In the genomic region with DNA sequence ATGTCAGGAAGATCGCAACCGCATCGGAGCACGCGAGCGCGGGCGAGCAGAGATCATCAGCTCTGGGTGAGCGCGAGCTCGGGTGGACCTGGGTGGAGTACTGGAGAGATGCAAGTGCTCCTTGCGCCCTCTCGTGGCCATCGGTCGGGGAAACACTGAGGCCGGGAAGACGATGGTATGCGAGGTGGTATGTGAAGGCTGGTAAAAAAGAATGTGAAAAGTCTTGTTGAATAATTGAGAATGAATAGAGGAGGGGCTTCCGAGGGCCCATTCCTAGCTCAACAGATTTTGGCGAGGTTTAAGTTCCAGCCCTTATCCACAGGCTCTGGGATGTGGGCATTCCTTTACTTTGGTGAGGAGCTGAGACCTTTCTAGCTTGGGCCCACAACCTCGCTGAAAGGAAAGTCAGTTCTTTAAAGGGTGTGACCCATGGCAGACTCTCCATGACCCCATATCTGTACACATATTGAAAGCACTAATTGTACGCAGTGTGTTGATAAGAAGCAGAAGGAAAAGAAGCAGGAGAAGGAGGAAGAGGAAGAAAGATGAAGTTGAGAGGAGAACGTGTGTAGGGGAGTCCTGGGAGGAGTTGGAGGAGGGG, we compare ENCODE assay signal across 8 mouse cellular contexts. TPM values are rescaled to one million over a fixed set of nuclear protein-coding genes. Genes with fewer than 3 reads are reported as not detected.
A peak's percentile ranks its signal among the peaks of the same experiment; 100 is the strongest.
DNase-seq lines count a peak whose midpoint lies in the region; ATAC-seq and TF ChIP-seq lines count a peak whose summit lies in the region.

No protein-coding gene starts in this region.

- no peaks in the 10 kb centered on the region for H3K9me3 ChIP-seq in embryonic facial prominence, embryonic 12.5 days
- H3K9me3 ChIP-seq in limb, embryonic 12.5 days: no peaks in the 10 kb centered on the region; the same call in 1 of the 2 replicates
- no peaks in the 10 kb centered on the region for H3K9me3 ChIP-seq in midbrain, embryonic 15.5 days

- peak; percentile 88 for ATAC-seq in embryonic facial prominence, embryonic 12.5 days (ENCODE audit: insufficient number of reproducible peaks, insufficient read depth, low FRiP score, low TSS enrichment)
- ATAC-seq in limb, embryonic 12.5 days (ENCODE audit: insufficient number of reproducible peaks, insufficient read depth, low FRiP score, low TSS enrichment, low read depth): peak; percentile 65; the same call in 1 of the 2 replicates
- ATAC-seq in midbrain, embryonic 15.5 days (replicated peaks): peak; percentile 95

- H3K9ac ChIP-seq in embryonic facial prominence, embryonic 12.5 days: peak overlapping the region; percentile 48; the same call in 1 of the 2 replicates
- H3K9ac ChIP-seq in limb, embryonic 12.5 days (replicated peaks): peak overlapping the region; percentile 44; the same call in 1 of the 2 replicates
- peak overlapping the region; percentile 69 for H3K9ac ChIP-seq in midbrain, embryonic 15.5 days

- H3K27ac ChIP-seq in embryonic facial prominence, embryonic 12.5 days: no peak overlapping the region
- no peak overlapping the region for H3K27ac ChIP-seq in kidney, adult 2 months (ENCODE audit: insufficient read depth, low read depth, low read length)
- no peak overlapping the region for H3K27ac ChIP-seq in limb, embryonic 12.5 days
- 0 out of 2 replicates have a peak overlapping the region, but pooled peaks have one; percentile 53 for H3K27ac ChIP-seq in midbrain, embryonic 15.5 days

- no peaks in the 10 kb centered on the region for H3K27me3 ChIP-seq in embryonic facial prominence, embryonic 12.5 days
- H3K27me3 ChIP-seq in kidney, adult 2 months (replicated peaks; ENCODE audit: control insufficient read depth, insufficient read depth, low read length): no peaks in the 10 kb centered on the region
- H3K27me3 ChIP-seq in limb, embryonic 12.5 days: no peaks in the 10 kb centered on the region
- H3K27me3 ChIP-seq in midbrain, embryonic 15.5 days (replicated peaks): no peaks in the 10 kb centered on the region

- no peaks in the 10 kb centered on the region for H3K36me3 ChIP-seq in embryonic facial prominence, embryonic 12.5 days
- H3K36me3 ChIP-seq in kidney, adult 2 months (ENCODE audit: control insufficient read depth, insufficient read depth, low read length): no peaks in the 10 kb centered on the region
- H3K36me3 ChIP-seq in limb, embryonic 12.5 days: no peaks in the 10 kb centered on the region
- no peaks in the 10 kb centered on the region for H3K36me3 ChIP-seq in midbrain, embryonic 15.5 days (replicated peaks)

- H3K4me1 ChIP-seq in embryonic facial prominence, embryonic 12.5 days: no peaks in the 10 kb centered on the region
- no peaks in the 10 kb centered on the region for H3K4me1 ChIP-seq in kidney, adult 2 months (ENCODE audit: control insufficient read depth, insufficient read depth, low read length)
- H3K4me1 ChIP-seq in limb, embryonic 12.5 days (replicated peaks): peaks cover 5% of the 10 kb centered on the region; the same call in 1 of the 2 replicates
- 0 out of 2 replicates have a peak, but pooled peaks cover 7% of the 10 kb centered on the region for H3K4me1 ChIP-seq in midbrain, embryonic 15.5 days

- 10% methylated on average over 23 of the region's 23 CpGs for WGBS in embryonic facial prominence, embryonic 12.5 days
- 11% methylated on average over 23 of the region's 23 CpGs for WGBS in kidney, adult 2 months
- WGBS in limb, embryonic 12.5 days: 11% methylated on average over 23 of the region's 23 CpGs
- WGBS in midbrain, embryonic 15.5 days: 10% methylated on average over 23 of the region's 23 CpGs

- DNase-seq in 3T3-L1 (ENCODE audit: low read depth, low spot score): peak; percentile 91
- DNase-seq in adrenal gland, postnatal 36 days: peak; percentile 85 to 90
- peak; percentile 86 to 94 for DNase-seq in heart, adult 18-20 months
- peak; percentile 88 for DNase-seq in kidney, adult 2 months
- DNase-seq in spleen, adult 18-20 months: peak; percentile 68 to 88

- H3K4me2 ChIP-seq in embryonic facial prominence, embryonic 12.5 days (replicated peaks): peak overlapping the region; percentile 74
- H3K4me2 ChIP-seq in limb, embryonic 12.5 days: peak overlapping the region; percentile 71
- H3K4me2 ChIP-seq in midbrain, embryonic 15.5 days: peak overlapping the region; percentile 90

- peak overlapping the region; percentile 35 for H3K4me3 ChIP-seq in embryonic facial prominence, embryonic 12.5 days
- H3K4me3 ChIP-seq in kidney, adult 2 months (ENCODE audit: insufficient read depth, low read depth, low read length): peak overlapping the region; percentile 42; the same call in 1 of the 2 replicates
- peak overlapping the region; percentile 40 for H3K4me3 ChIP-seq in limb, embryonic 12.5 days (replicated peaks)
- peak overlapping the region; percentile 45 for H3K4me3 ChIP-seq in midbrain, embryonic 15.5 days

- peak; percentile 89 for TF ChIP-seq CTCF in kidney, adult 2 months (conservative IDR thresholded peaks at IDR 0.05; ENCODE audit: insufficient read depth, insufficient read length, low read depth, low read length)

- no peak for TF ChIP-seq POLR2A in kidney, adult 2 months (IDR thresholded peaks at IDR 0.05; ENCODE audit: low read depth, low read length)

RNA-seq across cellular contexts. Expression of gene Dnajb1, which starts 14.5 kb away (rescaled TPM):
- total RNA-seq in adrenal gland, postnatal 36 days (2021): 10 to 100 TPM; 38.5 to 57.2 TPM
- 69.0 and 75.4 TPM in 2 replicates for polyA plus RNA-seq in embryonic facial prominence, embryonic 12.5 days (2016; fragmentation: Nextera tagmentation; extraction: Ambion mirVana)
- total RNA-seq in heart, adult 18-20 months (2021): 10 to 100 TPM; 20.0 to 22.3 TPM
- 32.2 and 33.2 TPM in 2 replicates for polyA plus RNA-seq in kidney, adult 2 months (2012; rRNA removed)
- polyA plus RNA-seq in limb, embryonic 12.5 days (2016; fragmentation: Nextera tagmentation; extraction: Ambion mirVana): 68.4 and 72.8 TPM in 2 replicates
- 65.2 and 65.5 TPM in 2 replicates for polyA plus RNA-seq in midbrain, embryonic 15.5 days (2015; fragmentation: Nextera tagmentation; extraction: Ambion mirVana)

RNA-seq across cellular contexts. Expression of gene Tecr, which starts 14.7 kb away (rescaled TPM):
- total RNA-seq in adrenal gland, postnatal 36 days (2021): 100 to 1,000 TPM; 450 to 470 TPM
- 588 TPM in 2 replicates for polyA plus RNA-seq in embryonic facial prominence, embryonic 12.5 days (2016; fragmentation: Nextera tagmentation; extraction: Ambion mirVana)
- 100 to 1,000 TPM; 487 to 510 TPM for total RNA-seq in heart, adult 18-20 months (2021)
- polyA plus RNA-seq in kidney, adult 2 months (2012; rRNA removed): 793 and 827 TPM in 2 replicates
- polyA plus RNA-seq in limb, embryonic 12.5 days (2016; fragmentation: Nextera tagmentation; extraction: Ambion mirVana): 577 and 580 TPM in 2 replicates
- polyA plus RNA-seq in midbrain, embryonic 15.5 days (2015; fragmentation: Nextera tagmentation; extraction: Ambion mirVana): 1,118 and 1,124 TPM in 2 replicates

RNA-seq across cellular contexts. Expression of gene Gipc1, which starts 30.0 kb away (rescaled TPM):
- total RNA-seq in adrenal gland, postnatal 36 days (2021): 10 to 100 TPM; 37.8 to 44.0 TPM
- 207 and 212 TPM in 2 replicates for polyA plus RNA-seq in embryonic facial prominence, embryonic 12.5 days (2016; fragmentation: Nextera tagmentation; extraction: Ambion mirVana)
- total RNA-seq in heart, adult 18-20 months (2021): 10 to 100 TPM; 23.1 to 27.3 TPM
- 57.6 and 66.6 TPM in 2 replicates for polyA plus RNA-seq in kidney, adult 2 months (2012; rRNA removed)
- polyA plus RNA-seq in limb, embryonic 12.5 days (2016; fragmentation: Nextera tagmentation; extraction: Ambion mirVana): 179 and 185 TPM in 2 replicates
- 128 and 132 TPM in 2 replicates for polyA plus RNA-seq in midbrain, embryonic 15.5 days (2015; fragmentation: Nextera tagmentation; extraction: Ambion mirVana)

RNA-seq across cellular contexts. Expression of gene Ptger1, which starts 44.0 kb away (rescaled TPM):
- 1 to 10 TPM in 1 of 2 experiments, under 1 TPM in 1; 0.63 to 2.2 TPM for total RNA-seq in adrenal gland, postnatal 36 days (2021)
- 0.87 and 1.1 TPM in 2 replicates for polyA plus RNA-seq in embryonic facial prominence, embryonic 12.5 days (2016; fragmentation: Nextera tagmentation; extraction: Ambion mirVana)
- total RNA-seq in heart, adult 18-20 months (2021): under 1 TPM; 0.07 to 0.41 TPM
- polyA plus RNA-seq in kidney, adult 2 months (2012; rRNA removed): 21.8 and 23.3 TPM in 2 replicates
- 0.63 and 0.90 TPM in 2 replicates for polyA plus RNA-seq in limb, embryonic 12.5 days (2016; fragmentation: Nextera tagmentation; extraction: Ambion mirVana)
- 0.92 and 1.7 TPM in 2 replicates for polyA plus RNA-seq in midbrain, embryonic 15.5 days (2015; fragmentation: Nextera tagmentation; extraction: Ambion mirVana)

RNA-seq across cellular contexts. Expression of gene Ndufb7, which starts 56.0 kb away (rescaled TPM):
- total RNA-seq in adrenal gland, postnatal 36 days (2021): 100 to 1,000 TPM; 218 to 228 TPM
- polyA plus RNA-seq in embryonic facial prominence, embryonic 12.5 days (2016; fragmentation: Nextera tagmentation; extraction: Ambion mirVana): 312 and 333 TPM in 2 replicates
- total RNA-seq in heart, adult 18-20 months (2021): 100 to 1,000 TPM; 661 to 773 TPM
- polyA plus RNA-seq in kidney, adult 2 months (2012; rRNA removed): 704 and 720 TPM in 2 replicates
- polyA plus RNA-seq in limb, embryonic 12.5 days (2016; fragmentation: Nextera tagmentation; extraction: Ambion mirVana): 302 and 305 TPM in 2 replicates
- polyA plus RNA-seq in midbrain, embryonic 15.5 days (2015; fragmentation: Nextera tagmentation; extraction: Ambion mirVana): 336 and 348 TPM in 2 replicates
